8 mouse cellular contexts compared by ENCODE assay signal in genomic region chr10:77251784-77252539, GRCm38 (mm10). TPM values are rescaled to one million over a fixed set of nuclear protein-coding genes. Genes with fewer than 3 reads are reported as not detected.
DNase-seq lines count a peak whose midpoint lies in the region; ATAC-seq and TF ChIP-seq lines count a peak whose summit lies in the region.

No protein-coding gene starts in this region.

- peak; percentile 42; the same call in 1 of the 2 replicates for ATAC-seq in heart, embryonic 16.5 days (replicated peaks; ENCODE audit: extremely low read depth, insufficient read depth, low FRiP score)
- no peak for ATAC-seq in limb, embryonic 11.5 days (ENCODE audit: insufficient number of reproducible peaks, low FRiP score, low TSS enrichment, low read depth)
- no peak for ATAC-seq in midbrain, postnatal 0 days (ENCODE audit: low FRiP score)

- H3K9ac ChIP-seq in heart, embryonic 16.5 days (ENCODE audit: low read length): peak overlapping the region; percentile 35; the same call in 1 of the 2 replicates
- no peak overlapping the region for H3K9ac ChIP-seq in limb, embryonic 11.5 days (ENCODE audit: low read length)
- H3K9ac ChIP-seq in midbrain, postnatal 0 days (replicated peaks; ENCODE audit: low read length, poor library complexity, severe bottlenecking): no peak overlapping the region

- WGBS in heart, embryonic 16.5 days: 41% methylated on average over 18 of the region's 18 CpGs
- 82% methylated on average over 18 of the region's 18 CpGs for WGBS in limb, embryonic 11.5 days
- 69% methylated on average over 18 of the region's 18 CpGs for WGBS in midbrain, postnatal 0 days

- H3K27me3 ChIP-seq in heart, embryonic 16.5 days (ENCODE audit: control insufficient read depth, insufficient read depth, low read length): no peaks in the 10 kb centered on the region
- no peaks in the 10 kb centered on the region for H3K27me3 ChIP-seq in limb, embryonic 11.5 days (ENCODE audit: control insufficient read depth, insufficient read depth, low read length)
- no peaks in the 10 kb centered on the region for H3K27me3 ChIP-seq in midbrain, postnatal 0 days (ENCODE audit: insufficient read depth, low read length)

- peaks cover 14% of the 10 kb centered on the region for H3K4me1 ChIP-seq in heart, embryonic 16.5 days (ENCODE audit: control insufficient read depth, insufficient read depth, low read length)
- peaks cover 7% of the 10 kb centered on the region; the same call in 1 of the 2 replicates for H3K4me1 ChIP-seq in limb, embryonic 11.5 days (ENCODE audit: control insufficient read depth, insufficient read depth, low read length)
- H3K4me1 ChIP-seq in midbrain, postnatal 0 days (ENCODE audit: insufficient read depth, low read length): no peaks in the 10 kb centered on the region

- no peaks in the 10 kb centered on the region for H3K36me3 ChIP-seq in heart, embryonic 16.5 days (ENCODE audit: control insufficient read depth, insufficient read depth)
- no peaks in the 10 kb centered on the region for H3K36me3 ChIP-seq in limb, embryonic 11.5 days (ENCODE audit: control insufficient read depth, insufficient read depth, low read length)
- no peaks in the 10 kb centered on the region for H3K36me3 ChIP-seq in midbrain, postnatal 0 days (ENCODE audit: insufficient read depth, low read length)

- peak overlapping the region; percentile 64 for H3K27ac ChIP-seq in heart, embryonic 16.5 days (ENCODE audit: low read length)
- no peak overlapping the region for H3K27ac ChIP-seq in limb, embryonic 11.5 days (replicated peaks; ENCODE audit: low read depth, low read length)
- H3K27ac ChIP-seq in midbrain, postnatal 0 days (ENCODE audit: low read depth, low read length): no peak overlapping the region

- peak overlapping the region; percentile 6; the same call in 1 of the 2 replicates for H3K4me3 ChIP-seq in heart, embryonic 16.5 days (ENCODE audit: low read length)
- no peak overlapping the region for H3K4me3 ChIP-seq in limb, embryonic 11.5 days (ENCODE audit: low read depth, low read length)
- H3K4me3 ChIP-seq in midbrain, postnatal 0 days (ENCODE audit: low read depth, low read length): no peak overlapping the region

- H3K9me3 ChIP-seq in heart, embryonic 16.5 days (replicated peaks; ENCODE audit: control insufficient read depth, low read length): no peaks in the 10 kb centered on the region
- H3K9me3 ChIP-seq in limb, embryonic 11.5 days (ENCODE audit: control insufficient read depth, low read length): no peaks in the 10 kb centered on the region
- H3K9me3 ChIP-seq in midbrain, postnatal 0 days (ENCODE audit: low read length): no peaks in the 10 kb centered on the region

- TF ChIP-seq CTCF in midbrain, postnatal 0 days (IDR thresholded peaks at IDR 0.05): no peak

- peak; percentile 38 for DNase-seq in ovary, adult 18-20 months (ENCODE audit: low spot score)
- DNase-seq in ovary, postnatal 10 days (ENCODE audit: low spot score): no peak
- peak; percentile 55 to 67 for DNase-seq in cerebellum, postnatal 36 days
- peak; percentile 32 for DNase-seq in limb, embryonic 11.5 days (ENCODE audit: low spot score)
- DNase-seq in midbrain, postnatal 0 days (ENCODE audit: low spot score): peak; percentile 36
- DNase-seq in frontal cortex, postnatal 36 days (ENCODE audit: low spot score in 2 of 2): no peak
- DNase-seq in right cerebral cortex, postnatal 36 days (ENCODE audit: low spot score in 2 of 2): no peak

- H3K4me2 ChIP-seq in heart, embryonic 16.5 days (ENCODE audit: low read depth, low read length): peak overlapping the region; percentile 39
- no peak overlapping the region for H3K4me2 ChIP-seq in limb, embryonic 11.5 days (ENCODE audit: low read depth, severe bottlenecking)
- H3K4me2 ChIP-seq in midbrain, postnatal 0 days (ENCODE audit: low read depth, low read length, poor library complexity, severe bottlenecking): no peak overlapping the region

RNA-seq across cellular contexts. Expression of gene Pofut2, which starts 7.1 kb away (rescaled TPM):
- polyA plus RNA-seq in heart, embryonic 16.5 days (2015; fragmentation: Nextera tagmentation; extraction: Ambion mirVana): 108 and 115 TPM in 2 replicates
- polyA plus RNA-seq in limb, embryonic 11.5 days (2014; fragmentation: Nextera tagmentation; extraction: Ambion mirVana): 77.6 and 83.9 TPM in 2 replicates
- 34.8 and 49.9 TPM in 2 replicates for total RNA-seq in midbrain, postnatal 0 days (2014; rRNA removed)
- polyA plus RNA-seq in midbrain, postnatal 0 days (2015; fragmentation: Nextera tagmentation; extraction: Ambion mirVana): 43.2 and 44.8 TPM in 2 replicates

Comparison
In these comparisons a context has a peak if more than half of its experiments do, and no peak if none do; other contexts are left out.
1. DNase-seq: peak in ovary, adult 18-20 months (single experiment), cerebellum, postnatal 36 days (2 of 2), limb, embryonic 11.5 days (single experiment) and midbrain, postnatal 0 days (single experiment); none in ovary, postnatal 10 days (single experiment), frontal cortex, postnatal 36 days (0 of 2) and right cerebral cortex, postnatal 36 days (0 of 2).